Mouse (Mus musculus): ENCODE measurements around the gene Gm7982. TPM values are rescaled to one million over a fixed set of nuclear protein-coding genes. Genes with fewer than 3 reads are reported as not detected.

Gene Gm7982
- total RNA-seq (2023): not detected

GRCm38 (mm10) chr5:95741714-95742113 is at the start of gene Gm7982:
TSS of gene Gm7982 (plus strand) at chr5:95742014.

DNA sequence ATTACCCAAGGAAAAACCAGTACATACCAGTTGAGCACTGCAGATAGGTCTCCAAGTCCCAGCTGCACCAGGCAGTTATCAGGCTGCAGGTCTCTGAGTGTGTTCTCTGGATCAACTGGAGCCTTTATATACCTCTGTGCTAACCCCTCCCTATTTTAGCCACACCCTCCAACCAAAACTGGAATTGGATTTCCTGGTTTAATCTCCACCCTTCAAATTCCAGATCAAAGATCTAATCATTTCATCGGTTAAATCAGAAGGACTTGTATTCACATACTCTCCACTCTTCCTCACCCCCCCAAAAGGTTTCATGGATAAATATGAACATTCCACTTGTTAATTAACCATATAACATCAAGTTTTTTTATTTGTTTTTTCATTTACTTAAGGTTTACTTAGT is 5.7 kb upstream of the Gm7982 start, which contains the start of gene Gm7978:
Gene Gm7978, minus strand, starts transcription at position 101 of the 400 bp plus-strand sequence.

DNA sequence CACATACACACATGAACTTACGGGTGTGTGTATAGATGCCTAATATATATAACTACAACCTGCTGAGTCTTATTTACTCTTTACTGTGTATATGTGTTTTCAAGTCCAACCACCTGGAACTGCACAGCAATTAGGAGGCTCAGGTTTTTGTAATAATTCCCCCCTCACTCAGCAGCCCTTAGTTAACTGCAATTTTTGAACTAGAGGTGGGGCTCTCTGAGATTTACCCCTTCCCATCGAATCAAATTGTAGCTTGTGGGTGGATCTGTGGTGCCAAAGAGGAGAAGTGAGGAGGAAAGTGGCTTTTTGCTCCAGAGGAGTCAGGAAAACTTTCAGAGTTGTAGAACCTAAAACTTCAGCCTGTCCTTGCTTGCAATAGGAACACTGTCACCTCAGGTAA is 33.9 kb downstream of the Gm7982 start, which contains the start of gene E330014E10Rik:
Gene E330014E10Rik, plus strand, starts transcription at position 301 of the 400 bp plus-strand sequence.

Other genes starting within 250 kb of the Gm7982 start
- not detected for gene Gm3286, start 231.3 kb upstream of the Gm7982 start, total RNA-seq (2023)
- gene Gm7971, start 147.1 kb upstream of the Gm7982 start, total RNA-seq (2023): not detected
- gene Gm7978, start 5.8 kb upstream of the Gm7982 start, total RNA-seq (2023): not detected
- not detected for gene E330014E10Rik, start 34.0 kb downstream of the Gm7982 start, total RNA-seq (2023)
- gene Cxcl13, start 214.9 kb downstream of the Gm7982 start, total RNA-seq (2023): not detected